Mouse (Mus musculus): ENCODE data around the gene Fto. TPM values are rescaled to one million over a fixed set of nuclear protein-coding genes. Genes with fewer than 3 reads are reported as not detected.

Fto gene
- polyA plus RNA-seq (2012; rRNA removed) = 8.2 and 10.0 TPM in 2 replicates
- 15.6 and 16.5 TPM in 2 replicates for polyA plus RNA-seq (2014; fragmentation: Nextera tagmentation; extraction: Ambion mirVana)

DNA sequence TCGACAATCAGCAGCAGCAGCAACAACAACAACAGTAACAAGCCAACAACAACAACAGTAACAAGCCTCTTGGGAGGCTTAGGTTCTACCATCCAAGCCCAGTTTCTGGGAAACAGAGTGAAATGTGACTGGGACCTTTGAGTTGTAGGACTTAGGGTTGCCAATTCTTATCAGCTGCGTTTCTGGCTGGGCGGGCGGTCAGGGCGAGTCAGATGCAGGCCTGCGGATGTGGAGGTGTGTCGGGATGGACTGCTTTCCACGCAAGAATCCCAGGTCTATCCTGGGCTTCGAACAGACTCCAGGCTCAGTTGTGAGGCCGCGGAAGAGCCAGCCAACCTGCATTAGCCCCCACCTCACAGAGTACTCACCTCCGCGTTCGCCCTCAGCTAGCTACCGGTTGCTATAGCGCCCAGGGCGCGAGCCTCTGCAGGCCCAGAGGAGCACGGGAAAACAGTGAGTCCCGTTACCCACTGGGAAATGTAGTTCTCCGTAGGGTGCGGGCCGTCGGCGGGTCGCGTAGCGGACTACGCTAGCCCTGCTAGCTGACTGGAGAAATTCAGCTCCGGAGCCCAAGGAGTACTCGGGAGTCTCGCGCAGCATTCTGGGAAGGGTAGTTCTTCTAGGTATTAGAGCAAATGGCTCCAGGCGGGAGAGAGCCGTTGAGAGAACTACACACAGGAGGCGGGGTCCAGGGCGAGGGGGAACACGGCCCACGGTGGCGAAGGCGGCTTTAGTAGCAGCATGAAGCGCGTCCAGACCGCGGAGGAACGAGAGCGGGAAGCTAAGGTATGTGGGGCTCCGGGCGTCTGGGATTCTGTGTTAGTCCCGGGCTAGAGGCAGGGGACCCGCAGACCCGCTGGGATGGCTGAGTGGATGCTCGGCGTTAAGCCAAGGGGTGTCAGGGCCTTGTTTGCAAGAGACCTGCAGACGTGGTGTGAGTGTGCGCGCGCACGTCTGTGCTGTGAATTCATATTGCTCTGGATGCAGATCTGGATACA, at the start of gene Fto, which contains the start of gene Rpgrip1l:
Gene Fto (plus strand): TSS at position 691 of the 998 bp plus-strand sequence.
Gene Rpgrip1l (minus strand): TSS at position 428 of the 998 bp plus-strand sequence.
- ATAC-seq (ENCODE audit: insufficient read depth) (peak; percentile 98), DNase-seq (ENCODE audit: low read depth in 3 of 3, low spot score in 3 of 3) (peak; percentile 96 to 98 (median 96))
- H3K4me2 ChIP-seq (ENCODE audit: low read depth) = peak within 1 kb of the TSS; percentile 80
- TF ChIP-seq CTCF (IDR thresholded peaks at IDR 0.05; ENCODE audit: low read depth) (no peak), EP300 (IDR thresholded peaks at IDR 0.05; ENCODE audit: low read depth) (no peak)
- no peaks in the 10 kb centered on the region for H3K36me3 ChIP-seq (replicated peaks; ENCODE audit: control insufficient read depth, insufficient read depth, low read depth)
- WGBS (ENCODE audit: insufficient replicate concordance) = under 1% methylated on average over 59 of the region's 59 CpGs
- peak within 1 kb of the TSS; percentile 60 for H3K9ac ChIP-seq (replicated peaks)
- peaks cover 2 to 9% of the 10 kb centered on the region in 2 experiments; a peak in 3 of 4 replicates for H3K4me1 ChIP-seq (replicated peaks; ENCODE audit: control insufficient read depth in 2 of 2, insufficient read depth in 2 of 2, low read length in 1 of 2)
- H3K9me3 ChIP-seq (ENCODE audit: control insufficient read depth, low read length) = no peaks in the 10 kb centered on the region
- H3K27ac ChIP-seq = no peak within 1 kb of the TSS
- H3K27me3 ChIP-seq (ENCODE audit: control insufficient read depth, insufficient read depth, low read length) = no peaks in the 10 kb centered on the region
- peak within 1 kb of the TSS; percentile 66 to 78 for H3K4me3 ChIP-seq (ENCODE audit: insufficient read depth in 1 of 2, low read depth in 2 of 2, low read length in 2 of 2)

DNA sequence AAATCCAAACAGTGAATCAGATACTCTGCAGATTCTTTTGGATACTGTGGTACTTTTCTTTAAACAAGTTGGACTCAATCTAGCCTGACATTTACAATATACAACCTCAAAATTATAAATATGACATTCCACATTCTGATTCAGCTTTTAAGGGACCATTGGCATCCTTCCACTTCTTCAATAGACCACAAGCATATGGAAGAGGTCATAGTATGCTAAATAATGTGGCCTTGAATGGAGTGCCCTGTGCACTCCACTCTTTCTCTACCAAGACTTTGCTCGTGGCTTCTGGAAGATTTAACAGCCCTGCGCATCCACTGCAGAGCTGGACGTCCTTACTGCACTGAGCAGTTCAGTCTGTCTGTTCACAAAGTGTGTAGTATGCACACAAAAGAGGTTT, 49.4 kb upstream of the Fto start:
- no peak for TF ChIP-seq CTCF (IDR thresholded peaks at IDR 0.05; ENCODE audit: low read depth)
- TF ChIP-seq EP300 (IDR thresholded peaks at IDR 0.05; ENCODE audit: low read depth) = no peak
- DNase-seq (ENCODE audit: low read depth in 3 of 3, low spot score in 3 of 3) = no peak
- ATAC-seq (ENCODE audit: insufficient read depth) = no peak
- no peaks in the 10 kb centered on the region; a peak in 1 of 4 replicates for H3K4me1 ChIP-seq (replicated peaks; ENCODE audit: control insufficient read depth in 2 of 2, insufficient read depth in 2 of 2, low read length in 1 of 2)
- H3K27me3 ChIP-seq (ENCODE audit: control insufficient read depth, insufficient read depth, low read length) = no peaks in the 10 kb centered on the region
- no peak overlapping the region for H3K4me3 ChIP-seq (ENCODE audit: insufficient read depth in 1 of 2, low read depth in 2 of 2, low read length in 2 of 2)
- no peak overlapping the region for H3K27ac ChIP-seq
- H3K9ac ChIP-seq (replicated peaks) = no peak overlapping the region
- no peaks in the 10 kb centered on the region for H3K36me3 ChIP-seq (replicated peaks; ENCODE audit: control insufficient read depth, insufficient read depth, low read depth)
- 57% methylated on average over 3 of the region's 3 CpGs for WGBS (ENCODE audit: insufficient replicate concordance)
- H3K9me3 ChIP-seq (ENCODE audit: control insufficient read depth, low read length) = no peaks in the 10 kb centered on the region
- no peak overlapping the region for H3K4me2 ChIP-seq (ENCODE audit: low read depth)

DNA sequence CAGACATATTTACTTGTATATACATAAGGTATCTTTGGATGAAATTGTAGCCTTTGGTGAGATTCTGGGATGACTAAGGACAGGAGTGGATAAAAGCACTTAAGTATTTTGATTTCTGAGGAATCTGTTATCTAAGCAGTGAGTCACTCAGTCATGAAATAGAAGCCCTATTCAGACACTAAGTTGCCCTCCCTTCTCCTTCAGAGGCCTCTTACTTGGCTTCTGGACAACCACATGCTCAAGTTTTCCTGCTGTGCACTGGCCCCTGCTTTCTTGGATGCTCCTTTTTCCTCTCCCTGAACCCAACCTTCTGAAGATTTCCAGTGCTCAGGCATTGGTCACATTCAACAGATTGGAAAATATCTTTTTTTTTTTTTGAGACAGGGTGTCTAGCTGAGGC, 48.8 kb upstream of the Fto start:
- H3K4me2 ChIP-seq (ENCODE audit: low read depth) = no peak overlapping the region
- ATAC-seq (ENCODE audit: insufficient read depth) = no peak
- no peak for DNase-seq (ENCODE audit: low read depth in 3 of 3, low spot score in 3 of 3)

DNA sequence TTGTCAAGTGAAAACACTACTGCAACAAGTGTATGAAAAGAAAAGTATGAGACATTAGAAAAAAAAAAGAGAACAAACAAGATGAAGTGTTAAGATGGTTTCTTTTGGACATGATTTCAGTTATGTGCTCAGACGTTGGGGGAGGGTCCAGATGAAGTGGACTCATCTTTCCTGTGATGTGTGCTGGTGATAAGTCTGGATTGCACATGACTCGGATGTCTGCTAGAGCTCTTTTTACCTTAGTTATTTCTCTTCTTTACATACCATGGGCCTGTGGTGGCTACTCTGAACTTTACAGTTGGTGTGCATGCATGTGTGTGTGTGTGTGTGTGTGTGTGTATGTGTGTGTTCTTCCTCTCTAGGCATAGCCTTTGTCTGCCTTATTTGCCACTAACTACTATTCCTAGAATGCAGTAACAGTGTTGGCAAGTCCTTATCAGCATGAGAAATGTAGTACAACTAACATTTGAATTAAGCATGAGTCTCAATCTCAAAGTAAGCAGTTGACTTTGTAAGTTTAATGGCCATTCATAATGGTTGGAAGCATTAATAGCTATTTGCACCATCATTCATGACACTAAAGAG, 43.9 kb upstream of the Fto start:
- H3K4me2 ChIP-seq (ENCODE audit: low read depth) = no peak overlapping the region
- no peak overlapping the region for H3K27ac ChIP-seq
- H3K9ac ChIP-seq (replicated peaks) = no peak overlapping the region
- TF ChIP-seq EP300 (IDR thresholded peaks at IDR 0.05; ENCODE audit: low read depth) (no peak), CTCF (IDR thresholded peaks at IDR 0.05; ENCODE audit: low read depth) (no peak)
- H3K4me1 ChIP-seq (replicated peaks; ENCODE audit: control insufficient read depth in 2 of 2, insufficient read depth in 2 of 2, low read length in 1 of 2) = no peaks in the 10 kb centered on the region; a peak in 1 of 4 replicates
- H3K27me3 ChIP-seq (ENCODE audit: control insufficient read depth, insufficient read depth, low read length) = no peaks in the 10 kb centered on the region
- ATAC-seq (ENCODE audit: insufficient read depth) = no peak
- 17% methylated on average over 2 of the region's 2 CpGs for WGBS (ENCODE audit: insufficient replicate concordance)
- H3K36me3 ChIP-seq (replicated peaks; ENCODE audit: control insufficient read depth, insufficient read depth, low read depth) = no peaks in the 10 kb centered on the region
- H3K9me3 ChIP-seq (ENCODE audit: control insufficient read depth, low read length) = no peaks in the 10 kb centered on the region
- H3K4me3 ChIP-seq (ENCODE audit: insufficient read depth in 1 of 2, low read depth in 2 of 2, low read length in 2 of 2) = no peak overlapping the region
- no peak for DNase-seq (ENCODE audit: low read depth in 3 of 3, low spot score in 3 of 3)

More for the DNA sequence above, 48.8 kb upstream of the Fto start:
- TF ChIP-seq EP300 (IDR thresholded peaks at IDR 0.05; ENCODE audit: low read depth) (no peak), CTCF (IDR thresholded peaks at IDR 0.05; ENCODE audit: low read depth) (no peak)
- Histone ChIP-seq H3K36me3 (replicated peaks; ENCODE audit: control insufficient read depth, insufficient read depth, low read depth) (no peaks in the 10 kb centered on the region), H3K4me3 (ENCODE audit: insufficient read depth in 1 of 2, low read depth in 2 of 2, low read length in 2 of 2) (no peak overlapping the region), H3K4me1 (replicated peaks; ENCODE audit: control insufficient read depth in 2 of 2, insufficient read depth in 2 of 2, low read length in 1 of 2) (no peaks in the 10 kb centered on the region; a peak in 1 of 4 replicates), H3K9ac (replicated peaks) (no peak overlapping the region), H3K27ac (no peak overlapping the region), H3K27me3 (ENCODE audit: control insufficient read depth, insufficient read depth, low read length) (no peaks in the 10 kb centered on the region), H3K9me3 (ENCODE audit: control insufficient read depth, low read length) (no peaks in the 10 kb centered on the region)

DNA sequence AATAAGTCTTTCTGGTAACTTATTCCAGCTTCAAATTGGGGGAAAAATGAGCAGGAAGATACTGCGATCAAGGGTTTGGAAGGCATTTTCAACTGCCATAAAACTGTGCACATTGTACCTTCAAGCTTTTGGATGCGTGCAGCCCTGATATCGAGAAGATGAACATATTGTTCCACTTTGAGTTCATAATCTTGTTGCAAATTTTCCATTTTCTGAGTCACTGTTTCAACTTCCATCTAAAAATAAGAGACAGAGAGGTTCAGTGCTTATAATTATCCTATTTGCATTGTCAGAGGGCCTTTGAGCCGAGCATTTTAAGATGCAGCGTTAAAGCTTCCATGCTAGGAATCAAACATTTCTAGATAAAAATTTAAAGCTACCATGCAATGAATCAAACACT, 39.8 kb upstream of the Fto start:
- WGBS (ENCODE audit: insufficient replicate concordance) = 84% methylated on average over 5 of the region's 5 CpGs
- H3K36me3 ChIP-seq (replicated peaks; ENCODE audit: control insufficient read depth, insufficient read depth, low read depth) = no peaks in the 10 kb centered on the region
- no peak for ATAC-seq (ENCODE audit: insufficient read depth)

More for the DNA sequence above, 39.8 kb upstream of the Fto start:
- no peak for DNase-seq (ENCODE audit: low read depth in 3 of 3, low spot score in 3 of 3)
- no peak overlapping the region for H3K4me3 ChIP-seq (ENCODE audit: insufficient read depth in 1 of 2, low read depth in 2 of 2, low read length in 2 of 2)
- no peak overlapping the region for H3K9ac ChIP-seq (replicated peaks)
- no peaks in the 10 kb centered on the region; a peak in 1 of 4 replicates for H3K4me1 ChIP-seq (replicated peaks; ENCODE audit: control insufficient read depth in 2 of 2, insufficient read depth in 2 of 2, low read length in 1 of 2)
- H3K4me2 ChIP-seq (ENCODE audit: low read depth) = no peak overlapping the region
- TF ChIP-seq CTCF (IDR thresholded peaks at IDR 0.05; ENCODE audit: low read depth) (no peak), EP300 (IDR thresholded peaks at IDR 0.05; ENCODE audit: low read depth) (no peak)
- H3K27me3 ChIP-seq (ENCODE audit: control insufficient read depth, insufficient read depth, low read length) = no peaks in the 10 kb centered on the region
- no peak overlapping the region for H3K27ac ChIP-seq
- H3K9me3 ChIP-seq (ENCODE audit: control insufficient read depth, low read length) = no peaks in the 10 kb centered on the region

Measured in liver, embryonic 14.5 days (tissue).